18 mouse cellular contexts compared by ENCODE assay signal in the genomic region with DNA sequence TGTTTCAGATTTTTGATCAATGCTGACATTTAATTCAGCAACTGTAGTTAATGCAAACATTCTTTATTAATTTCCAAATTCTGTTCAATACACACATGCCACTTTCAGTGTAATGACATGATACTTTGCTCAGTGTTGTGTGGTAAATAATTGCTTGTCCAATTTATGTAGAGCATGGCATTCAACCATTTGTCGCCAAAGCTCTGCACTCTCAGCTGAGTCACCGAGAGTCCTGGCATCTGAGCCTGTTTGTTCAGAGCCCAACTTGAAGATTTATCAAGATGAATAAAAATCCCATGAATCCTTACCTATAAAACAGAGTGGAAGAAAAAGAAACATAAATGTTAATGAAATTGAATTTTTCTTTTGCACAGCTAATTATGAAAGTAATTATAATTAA. TPM values are rescaled to one million over a fixed set of nuclear protein-coding genes. Genes with fewer than 3 reads are reported as not detected.
"Had no signal": no experiment of that assay in that cellular context is flagged by ENCODE, and none has a peak within 500 bp of the region (broad histone marks: within the 10 kb centered on the region; RNA-seq: fewer than 3 reads in every experiment).

No protein-coding gene starts in this region.

- DNase-seq: gastrocnemius, postnatal 14 days; gastrocnemius, postnatal 36 days; heart, adult 11 months; heart, adult 2 months; heart, postnatal 14 days; heart, postnatal 36 days; kidney, adult 18-20 months; kidney, adult 8-10 months; kidney, postnatal 10 days; kidney, postnatal 25 days; kidney, postnatal 4 days; left cerebral cortex, postnatal 4 days had no signal

RNA-seq across cellular contexts. Expression of a gene that starts 55.3 kb away (rescaled TPM):
- total RNA-seq: gastrocnemius, adult 18-20 months; gastrocnemius, adult 8-10 months; gastrocnemius, postnatal 14 days; gastrocnemius, postnatal 36 days; heart, adult 2 months; heart, postnatal 36 days; hematopoietic stem cell, adult 5-6 weeks; liver, adult 2 months had no signal
- polyA plus RNA-seq: liver, adult 2 months; liver, embryonic 14.5 days; liver, embryonic 16.5 days had no signal
